Mouse (Mus musculus): ENCODE measurements around the gene Ccdc142.

The Ccdc142 gene

GRCm38 (mm10) chr6:83084477-83084876 lies 16.9 kb upstream of the Ccdc142 start:
- DNase-seq (ENCODE audit: low spot score in 2 of 2): no peak

GRCm38 (mm10) chr6:83086121-83087035 lies 15.0 kb upstream of the Ccdc142 start, which contains the start of gene Lbx2:
Lbx2 (plus strand) TSS chr6:83086367.
- no peak for DNase-seq (ENCODE audit: low spot score in 2 of 2)

- peak in 1 of 2 experiments; percentile 11 for DNase-seq (ENCODE audit: low spot score in 2 of 2)
Observed at GRCm38 (mm10) chr6:83087205-83087925, 14.0 kb upstream of the Ccdc142 start.

GRCm38 (mm10) chr6:83087926-83088260 lies 13.5 kb upstream of the Ccdc142 start:
- no peak for DNase-seq (ENCODE audit: low spot score in 2 of 2)

- DNase-seq (ENCODE audit: low spot score in 2 of 2): no peak
Observed at GRCm38 (mm10) chr6:83092416-83093127, 8.8 kb upstream of the Ccdc142 start.

- no peak for DNase-seq (ENCODE audit: low spot score in 2 of 2)
Observed at GRCm38 (mm10) chr6:83095968-83096367, 5.4 kb upstream of the Ccdc142 start.

- no peak for DNase-seq (ENCODE audit: low spot score in 2 of 2)
Observed at GRCm38 (mm10) chr6:83098411-83098810, 3.0 kb upstream of the Ccdc142 start.

- peak; percentile 53 to 57 for DNase-seq (ENCODE audit: low spot score in 2 of 2)
Observed at GRCm38 (mm10) chr6:83101688-83102556, 521 bp downstream of the Ccdc142 start.

- DNase-seq (ENCODE audit: low spot score in 2 of 2): no peak
Observed at GRCm38 (mm10) chr6:83103130-83103650, 1.8 kb downstream of the Ccdc142 start.

GRCm38 (mm10) chr6:83104158-83104557 lies 2.8 kb downstream of the Ccdc142 start:
- DNase-seq (ENCODE audit: low spot score in 2 of 2): no peak

GRCm38 (mm10) chr6:83107566-83108400 lies 6.4 kb downstream of the Ccdc142 start:
- peak; percentile 59 to 73 for DNase-seq (ENCODE audit: low spot score in 2 of 2)

- peak; percentile 76 to 82 for DNase-seq (ENCODE audit: low spot score in 2 of 2)
Observed at GRCm38 (mm10) chr6:83108762-83109668, 7.6 kb downstream of the Ccdc142 start, which contains the start of gene Mrpl53. Mrpl53 (plus strand) TSS chr6:83109040.

- no peak for DNase-seq (ENCODE audit: low spot score in 2 of 2)
Observed at GRCm38 (mm10) chr6:83111510-83112136, 10.2 kb downstream of the Ccdc142 start.

GRCm38 (mm10) chr6:83115011-83115671 lies 13.7 kb downstream of the Ccdc142 start, which contains the start of gene Mogs:
Mogs (plus strand) TSS chr6:83115496.
- DNase-seq (ENCODE audit: low spot score in 2 of 2): peak; percentile 92 to 95

GRCm38 (mm10) chr6:83115682-83116372 lies 14.4 kb downstream of the Ccdc142 start:
- DNase-seq (ENCODE audit: low spot score in 2 of 2): no peak

GRCm38 (mm10) chr6:83116373-83117164 lies 15.2 kb downstream of the Ccdc142 start:
- no peak for DNase-seq (ENCODE audit: low spot score in 2 of 2)

GRCm38 (mm10) chr6:83117165-83117438 lies 15.7 kb downstream of the Ccdc142 start:
- no peak for DNase-seq (ENCODE audit: low spot score in 2 of 2)
